Mouse (Mus musculus) thymus, adult 2 months (tissue): ENCODE data around the gene Ccdc77.

Experiments used
- CTCF ChIP-seq: fragments of 200-500 bp; IDR thresholded peaks from 2 replicates; pipeline ENCODE4 v1.5.1; 2012; ENCODE audit warnings: mild to moderate bottlenecking, control low read depth, low read length, moderate library complexity, borderline replicate concordance; ENCODE audit not compliant: control insufficient read depth, poor library complexity, insufficient read depth; ENCODE audit errors: extremely low read depth
- POLR2A ChIP-seq: fragments of 200-500 bp; IDR thresholded peaks from 2 replicates; pipeline ENCODE4 v1.6.1; 2012; ENCODE audit warnings: mild to moderate bottlenecking, low read length, control low read depth, moderate library complexity; ENCODE audit not compliant: control insufficient read depth, poor library complexity, insufficient read depth; ENCODE audit errors: extremely low read depth

DNA sequence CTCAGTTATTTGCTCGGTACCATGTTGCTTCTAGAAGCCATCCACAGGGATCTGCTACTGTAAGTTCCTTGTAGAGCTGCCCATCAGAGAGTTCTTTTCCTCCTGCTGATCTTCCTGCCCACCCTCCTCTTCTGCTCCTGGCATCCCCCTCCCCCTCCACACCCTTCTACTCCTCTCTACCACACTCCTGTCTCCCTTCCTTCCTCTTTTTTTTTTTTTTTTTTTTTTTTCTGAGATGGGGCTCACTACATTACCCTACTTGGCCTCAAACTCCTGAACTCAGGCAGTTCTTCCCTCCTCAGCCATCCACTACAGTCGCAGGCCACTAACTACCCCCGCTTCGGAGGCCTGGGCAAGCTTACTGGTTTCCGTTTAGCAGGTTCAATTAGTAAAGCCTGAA, 51.7 kb downstream of the Ccdc77 start:
- TF ChIP-seq CTCF (no peak), POLR2A (no peak)
